Mouse (Mus musculus) cerebellum, adult 2 months (tissue): ENCODE measurements around the gene Afp.

Experiments
- CTCF ChIP-seq: fragments of 200-500 bp; IDR thresholded peaks from 2 replicates; pipeline ENCODE4 v1.5.1; 2011; ENCODE audit warnings: low read depth, mild to moderate bottlenecking, control low read depth, low read length, moderate library complexity, borderline replicate concordance; ENCODE audit not compliant: insufficient read depth
- POLR2A ChIP-seq: fragments of 200-500 bp; IDR thresholded peaks from 2 replicates; pipeline ENCODE4 v1.6.1; 2011; ENCODE audit warnings: low read length, control low read depth, borderline replicate concordance; ENCODE audit not compliant: insufficient read depth

- TF ChIP-seq CTCF (no peak), POLR2A (no peak)
Observed at GRCm38 (mm10) chr5:90551191-90551590, 60.7 kb downstream of the Afp start.
